Mouse (Mus musculus): Measurements from ENCODE around the gene Slc10a2. TPM values are rescaled to one million over a fixed set of nuclear protein-coding genes. Genes with fewer than 3 reads are reported as not detected.

Slc10a2 gene
- 6.8 TPM for polyA plus RNA-seq (2014; fragmentation: Illumina TruSeq; extraction: RNeasy Lipid Tissue Mini Kit (QIAGEN cat#74804); ENCODE audit: low read depth, low replicate concordance)

GRCm38 (mm10) chr8:5105186-5105585 lies at the start of gene Slc10a2:
Gene Slc10a2, minus strand, starts transcription at chr8:5105351.

All from sigmoid colon, adult 10 weeks (tissue).